ENCODE assay signal across 12 mouse cellular contexts in genomic region chr10:13082459-13082858, GRCm38 (mm10). TPM values are rescaled to one million over a fixed set of nuclear protein-coding genes. Genes with fewer than 3 reads are reported as not detected.
DNase-seq lines count a peak whose midpoint lies in the region; ATAC-seq and TF ChIP-seq lines count a peak whose summit lies in the region.
"Had no signal": no experiment of that assay in that cellular context is flagged by ENCODE, and none has a peak within 500 bp of the region (broad histone marks: within the 10 kb centered on the region; RNA-seq: fewer than 3 reads in every experiment).

No protein-coding gene starts in this region.

- no peak for TF ChIP-seq POLR2A in brain, embryonic 14.5 days (IDR thresholded peaks at IDR 0.05; ENCODE audit: borderline replicate concordance, extremely low read depth, insufficient read depth, insufficient read length, poor library complexity, severe bottlenecking)
- no peak for TF ChIP-seq POLR2A in heart, adult 2 months (IDR thresholded peaks at IDR 0.05; ENCODE audit: insufficient read depth, low read depth, low read length)

- H3K36me3 ChIP-seq in intestine, embryonic 14.5 days (ENCODE audit: control insufficient read depth, insufficient read depth, low read length), result no peaks in the 10 kb centered on the region
- H3K36me3 ChIP-seq in intestine, postnatal 0 days (ENCODE audit: control insufficient read depth, insufficient read depth), result no peaks in the 10 kb centered on the region
- H3K36me3 ChIP-seq in limb, embryonic 13.5 days, result no peaks in the 10 kb centered on the region
- no peaks in the 10 kb centered on the region for H3K36me3 ChIP-seq in heart, adult 2 months (ENCODE audit: control insufficient read depth, insufficient read depth, low read length)
- H3K36me3 ChIP-seq: G1E; heart, embryonic 15.5 days had no signal

- no peak for TF ChIP-seq EP300 in heart, adult 2 months (IDR thresholded peaks at IDR 0.05; ENCODE audit: insufficient read depth, low read depth, low read length)

- no peaks in the 10 kb centered on the region for H3K79me2 ChIP-seq in heart, adult 2 months (replicated peaks; ENCODE audit: control insufficient read depth, insufficient read depth, low read length)

- peaks cover 2% of the 10 kb centered on the region; the same call in 1 of the 2 replicates for H3K9me3 ChIP-seq in intestine, embryonic 14.5 days (ENCODE audit: control insufficient read depth, low read length)
- H3K9me3 ChIP-seq in intestine, postnatal 0 days (ENCODE audit: control insufficient read depth), result no peaks in the 10 kb centered on the region
- peaks cover 4% of the 10 kb centered on the region; the same call in 1 of the 2 replicates for H3K9me3 ChIP-seq in limb, embryonic 13.5 days
- H3K9me3 ChIP-seq: G1E; heart, embryonic 15.5 days had no signal

- TF ChIP-seq CTCF in intestine, postnatal 0 days (IDR thresholded peaks at IDR 0.05; ENCODE audit: low read depth), result no peak
- no peak for TF ChIP-seq CTCF in brain, embryonic 14.5 days (IDR thresholded peaks at IDR 0.05; ENCODE audit: borderline replicate concordance, extremely low read depth, insufficient read depth, insufficient read length)
- TF ChIP-seq CTCF in heart, adult 2 months (IDR thresholded peaks at IDR 0.05), result no peak

- intact Hi-C loops in heart, adult 2 months (cut with DNase I), result no loop called here

- 66% methylated on average over 12 of the region's 12 CpGs for WGBS in intestine, embryonic 14.5 days
- 77% methylated on average over 12 of the region's 12 CpGs for WGBS in intestine, postnatal 0 days
- 81% methylated on average over 12 of the region's 12 CpGs for WGBS in limb, embryonic 13.5 days
- 88% methylated on average over 12 of the region's 12 CpGs for whole genome bisulfite sequencing in heart, adult 2 months

- no peak overlapping the region for H3K4me2 ChIP-seq in intestine, embryonic 14.5 days (ENCODE audit: low read length)
- H3K4me2 ChIP-seq in intestine, postnatal 0 days (replicated peaks; ENCODE audit: low read depth), result no peak overlapping the region
- H3K4me2 ChIP-seq in limb, embryonic 13.5 days (replicated peaks), result no peak overlapping the region
- H3K4me2 ChIP-seq: heart, embryonic 15.5 days; liver, embryonic 11.5 days had no signal

- no peaks in the 10 kb centered on the region for H3K4me1 ChIP-seq in intestine, embryonic 14.5 days (replicated peaks; ENCODE audit: control insufficient read depth, insufficient read depth, low read length)
- no peaks in the 10 kb centered on the region for H3K4me1 ChIP-seq in intestine, postnatal 0 days (replicated peaks; ENCODE audit: control insufficient read depth, insufficient read depth, low read length)
- H3K4me1 ChIP-seq in limb, embryonic 13.5 days, result no peaks in the 10 kb centered on the region
- no peaks in the 10 kb centered on the region for H3K4me1 ChIP-seq in heart, adult 2 months (ENCODE audit: control insufficient read depth, insufficient read depth, low read length)

- H3K27ac ChIP-seq in intestine, embryonic 14.5 days (ENCODE audit: low read depth), result no peak overlapping the region
- no peak overlapping the region for H3K27ac ChIP-seq in intestine, postnatal 0 days (ENCODE audit: low read depth, low read length)
- no peak overlapping the region for H3K27ac ChIP-seq in limb, embryonic 13.5 days
- no peak overlapping the region for H3K27ac ChIP-seq in heart, adult 2 months
- H3K27ac ChIP-seq: heart, embryonic 15.5 days had no signal

- H3K27me3 ChIP-seq in intestine, embryonic 14.5 days (replicated peaks; ENCODE audit: control insufficient read depth, insufficient read depth, low read length), result no peaks in the 10 kb centered on the region
- H3K27me3 ChIP-seq in intestine, postnatal 0 days (replicated peaks; ENCODE audit: control insufficient read depth, insufficient read depth, low read length), result no peaks in the 10 kb centered on the region
- no peaks in the 10 kb centered on the region for H3K27me3 ChIP-seq in limb, embryonic 13.5 days
- H3K27me3 ChIP-seq in heart, adult 2 months (ENCODE audit: control insufficient read depth, insufficient read depth, low read length), result no peaks in the 10 kb centered on the region
- H3K27me3 ChIP-seq: heart, embryonic 15.5 days had no signal

- ATAC-seq in intestine, embryonic 14.5 days (replicated peaks; ENCODE audit: low FRiP score, low TSS enrichment, low read depth), result no peak
- no peak for ATAC-seq in intestine, postnatal 0 days
- peak; percentile 93 for ATAC-seq in limb, embryonic 13.5 days (ENCODE audit: low FRiP score, low read depth)
- no peak for ATAC-seq in megakaryocyte, adult 5-6 weeks (ENCODE audit: poor library complexity, severe bottlenecking)
- ATAC-seq: intestine, embryonic 16.5 days had no signal

- H3K4me3 ChIP-seq in intestine, embryonic 14.5 days (ENCODE audit: low read depth, low read length), result no peak overlapping the region
- H3K4me3 ChIP-seq in intestine, postnatal 0 days (ENCODE audit: low read depth, low read length), result no peak overlapping the region
- no peak overlapping the region for H3K4me3 ChIP-seq in limb, embryonic 13.5 days
- no peak overlapping the region for H3K4me3 ChIP-seq in heart, adult 2 months
- H3K4me3 ChIP-seq: heart, embryonic 15.5 days had no signal

- DNase-seq in intestine, embryonic 14.5 days (ENCODE audit: low spot score), result peak; percentile 33
- DNase-seq in brain, embryonic 14.5 days (ENCODE audit: low read depth), result peak; percentile 65
- DNase-seq in cerebellum, adult 18-20 months, result peak; percentile 64 to 69
- no peak for DNase-seq in heart, adult 2 months
- DNase-seq: lung, postnatal 4 days had no signal

- H3K9ac ChIP-seq in intestine, embryonic 14.5 days (ENCODE audit: low read length), result no peak overlapping the region
- no peak overlapping the region for H3K9ac ChIP-seq in intestine, postnatal 0 days (ENCODE audit: low read depth, low read length)
- H3K9ac ChIP-seq in limb, embryonic 13.5 days, result no peak overlapping the region
- H3K9ac ChIP-seq in heart, adult 2 months (ENCODE audit: low read depth, low read length), result no peak overlapping the region
- H3K9ac ChIP-seq: heart, embryonic 15.5 days had no signal

RNA-seq across cellular contexts. Expression of gene Plagl1, which starts 22.2 kb away (rescaled TPM):
- polyA plus RNA-seq in intestine, embryonic 14.5 days (2014; fragmentation: Nextera tagmentation; extraction: Ambion mirVana), result 266 and 288 TPM in 2 replicates
- polyA plus RNA-seq in intestine, postnatal 0 days (2015; fragmentation: Nextera tagmentation; extraction: Ambion mirVana), result 67.6 and 71.6 TPM in 2 replicates
- 103 and 125 TPM in 2 replicates for polyA plus RNA-seq in brain, embryonic 14.5 days (2012; rRNA removed)
- 169 and 180 TPM in 2 replicates for polyA plus RNA-seq in limb, embryonic 13.5 days (2015; fragmentation: Nextera tagmentation; extraction: Ambion mirVana)
- 1 to 10 TPM; 7.8 to 8.6 TPM for total RNA-seq in heart, adult 2 months (2021)
- 11.3 and 19.1 TPM in 2 replicates for polyA plus RNA-seq in heart, adult 2 months (2012; rRNA removed)
- total RNA-seq in megakaryocyte, adult 5-6 weeks (2015), result 0.52 and 0.98 TPM in 2 replicates
- 0.08 and 0.92 TPM in 2 replicates for total RNA-seq in megakaryocyte, adult 5-6 weeks (2017)

Comparison
In these comparisons a context has a peak if more than half of its experiments do, and no peak if none do; other contexts are left out.
1. DNase-seq: peak in intestine, embryonic 14.5 days (single experiment), brain, embryonic 14.5 days (single experiment) and cerebellum, adult 18-20 months (2 of 2); none in heart, adult 2 months (0 of 2).